Mouse (Mus musculus): ENCODE data around the gene Snx1. TPM values are rescaled to one million over a fixed set of nuclear protein-coding genes. Genes with fewer than 3 reads are reported as not detected.

Snx1 gene
- total and polyA plus RNA-seq, 3 experiments: 86.4 to 186 (median 110) TPM

DNA sequence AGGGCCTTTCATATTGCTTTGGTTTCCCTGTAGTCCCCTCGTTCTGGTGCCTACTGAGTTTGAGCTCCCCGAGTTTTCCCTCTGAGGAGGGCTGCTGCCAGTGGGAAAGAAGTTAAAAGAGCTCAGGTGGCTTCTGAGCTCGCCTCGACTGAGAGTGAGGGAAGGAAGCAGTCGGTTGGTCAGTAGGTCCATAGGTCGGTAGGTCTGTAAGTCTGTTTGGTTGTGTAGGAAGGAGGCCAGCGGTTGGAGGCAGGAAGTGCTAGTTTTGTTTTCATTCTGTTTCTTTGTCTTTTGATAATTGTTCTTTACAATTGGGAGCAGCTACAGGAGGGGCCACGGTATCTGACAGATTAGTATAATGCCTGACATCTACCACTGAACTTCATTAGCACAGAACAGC, 16.3 kb downstream of the Snx1 start:
- Histone ChIP-seq H3K27me3 (replicated peaks) (no peaks in the 10 kb centered on the region), H3K4me1 (ENCODE audit: control insufficient read depth in 1 of 2, insufficient read depth in 2 of 2) (peaks cover 8 to 44% of the 10 kb centered on the region in 2 experiments; a peak in 3 of 4 replicates), H3K4me2 (ENCODE audit: insufficient read depth, low read depth, poor library complexity, severe bottlenecking) (no peak overlapping the region), H3K36me3 (replicated peaks in 1 of 2; ENCODE audit: control insufficient read depth in 1 of 2, insufficient read depth in 1 of 2, low read length in 1 of 2) (peaks cover 30 to 75% of the 10 kb centered on the region in 2 experiments), H3K9ac (ENCODE audit: insufficient read depth, low read depth) (no peak overlapping the region), H3K79me2 (replicated peaks; ENCODE audit: control insufficient read depth, extremely low read depth, insufficient read depth, poor library complexity, severe bottlenecking) (peaks cover 11% of the 10 kb centered on the region; the same call in 1 of the 2 replicates), H3K27ac (ENCODE audit: insufficient read depth, low read depth) (no peak overlapping the region), H3K4me3 (replicated peaks in 1 of 3; ENCODE audit: low read depth in 2 of 3, low read length in 2 of 3, poor library complexity in 1 of 3) (no peak overlapping the region), H3K9me3 (replicated peaks; ENCODE audit: low read length) (no peaks in the 10 kb centered on the region)
- no peak for DNase-seq (ENCODE audit: extremely low read depth)
- in situ Hi-C loops (cut with MboI; ENCODE audit: low pct_ligation_motif_present, low pct_unique_long_range_greater_than_20kb, low sequenced_read_pairs) (no loop called here), dilution Hi-C loops (cut with MboI; ENCODE audit: extremely low pct_ligation_motif_present, extremely low pct_unique_long_range_greater_than_20kb, low sequenced_read_pairs) (no loop called here)
- TF ChIP-seq TBP (conservative IDR thresholded peaks at IDR 0.05; ENCODE audit: low read depth, low read length) (no peak), JUND (conservative IDR thresholded peaks at IDR 0.05; ENCODE audit: low read depth, low read length) (no peak)

DNA sequence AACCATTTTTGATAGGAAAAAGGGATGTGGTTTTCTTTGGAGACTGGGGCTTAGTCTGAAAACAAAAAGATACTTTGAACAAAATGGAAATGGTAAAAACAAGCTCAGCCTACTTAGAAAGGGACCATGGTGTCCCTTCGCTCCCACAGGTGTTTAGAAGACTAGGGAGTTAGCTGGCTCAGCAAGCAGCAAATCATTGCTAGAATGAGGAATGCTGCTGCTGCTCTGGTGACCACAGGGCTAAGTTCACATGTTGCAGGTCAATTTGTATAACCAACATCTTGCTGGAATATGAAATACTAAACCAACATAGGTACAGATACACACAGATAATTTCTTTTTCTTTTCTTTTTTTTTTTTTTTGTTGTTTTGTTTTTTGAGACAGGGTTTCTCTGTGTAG, 16.8 kb downstream of the Snx1 start:
- peaks cover 8 to 48% of the 10 kb centered on the region in 2 experiments; a peak in 3 of 4 replicates for H3K4me1 ChIP-seq (ENCODE audit: control insufficient read depth in 1 of 2, insufficient read depth in 2 of 2)
- H3K27me3 ChIP-seq (replicated peaks): no peaks in the 10 kb centered on the region
- TF ChIP-seq MAFK (IDR thresholded peaks at IDR 0.05; ENCODE audit: insufficient replicate concordance, low read length) (no peak), ELF1 (IDR thresholded peaks at IDR 0.05; ENCODE audit: low read depth, low read length) (no peak), USF2 (conservative IDR thresholded peaks at IDR 0.05; ENCODE audit: low read depth, low read length) (no peak), RAD21 (IDR thresholded peaks at IDR 0.05; ENCODE audit: low read depth, low read length) (no peak), POLR2AphosphoS2 (IDR thresholded peaks at IDR 0.05; ENCODE audit: low read depth, low read length) (no peak), KAT2A (IDR thresholded peaks at IDR 0.05; ENCODE audit: insufficient replicate concordance, low read length) (no peak), ZNF384 (IDR thresholded peaks at IDR 0.05; ENCODE audit: low read depth, low read length) (no peak), EP300 (IDR thresholded peaks at IDR 0.05; ENCODE audit: low read length) (no peak), MEF2A (IDR thresholded peaks at IDR 0.05; ENCODE audit: borderline replicate concordance, low read depth, low read length) (no peak), BHLHE40 (IDR thresholded peaks at IDR 0.05; ENCODE audit: low read depth, low read length) (no peak), MXI1 (IDR thresholded peaks at IDR 0.05; ENCODE audit: low read depth, low read length) (no peak), CHD2 (IDR thresholded peaks at IDR 0.05; ENCODE audit: low read length) (no peak), NRF1 (IDR thresholded peaks at IDR 0.05; ENCODE audit: low read depth, low read length) (no peak), ZMIZ1 (IDR thresholded peaks at IDR 0.05; ENCODE audit: low read depth, low read length) (no peak), JUND (conservative IDR thresholded peaks at IDR 0.05; ENCODE audit: low read depth, low read length) (no peak), JUN (IDR thresholded peaks at IDR 0.05; ENCODE audit: insufficient read depth, low read depth, low read length) (no peak), SMC3 (IDR thresholded peaks at IDR 0.05; ENCODE audit: low read depth, low read length) (no peak), MAX (IDR thresholded peaks at IDR 0.05; ENCODE audit: low read length) (no peak), HCFC1 (IDR thresholded peaks at IDR 0.05; ENCODE audit: low read depth, low read length) (no peak)
- H3K9ac ChIP-seq (ENCODE audit: insufficient read depth, low read depth): no peak overlapping the region
- dilution Hi-C loops (cut with MboI; ENCODE audit: extremely low pct_ligation_motif_present, extremely low pct_unique_long_range_greater_than_20kb, low sequenced_read_pairs) (no loop called here), in situ Hi-C loops (cut with MboI; ENCODE audit: low pct_ligation_motif_present, low pct_unique_long_range_greater_than_20kb, low sequenced_read_pairs) (no loop called here)
- no peak overlapping the region for H3K4me2 ChIP-seq (ENCODE audit: insufficient read depth, low read depth, poor library complexity, severe bottlenecking)
- H3K4me3 ChIP-seq (replicated peaks in 1 of 3; ENCODE audit: low read depth in 2 of 3, low read length in 2 of 3, poor library complexity in 1 of 3): no peak overlapping the region
- DNase-seq (ENCODE audit: extremely low read depth): no peak
- peaks cover 11% of the 10 kb centered on the region; the same call in 1 of the 2 replicates for H3K79me2 ChIP-seq (replicated peaks; ENCODE audit: control insufficient read depth, extremely low read depth, insufficient read depth, poor library complexity, severe bottlenecking)
- no peaks in the 10 kb centered on the region for H3K9me3 ChIP-seq (replicated peaks; ENCODE audit: low read length)
- peaks cover 34 to 75% of the 10 kb centered on the region in 2 experiments for H3K36me3 ChIP-seq (replicated peaks in 1 of 2; ENCODE audit: control insufficient read depth in 1 of 2, insufficient read depth in 1 of 2, low read length in 1 of 2)
- H3K27ac ChIP-seq (ENCODE audit: insufficient read depth, low read depth): no peak overlapping the region

Data from CH12.LX (cell line).